Mouse (Mus musculus) embryonic fibroblast, embryonic 13.5 days (primary cell): ENCODE measurements around the gene Flnc.

ENCODE experiments used
- CTCF ChIP-seq: IDR thresholded peaks from 2 replicates; pipeline ENCODE4 v1.5.1; 2011; ENCODE audit warnings: mild to moderate bottlenecking, control low read depth, low read length, moderate library complexity, borderline replicate concordance; ENCODE audit not compliant: insufficient read depth
- POLR2A ChIP-seq: IDR thresholded peaks from 2 replicates; pipeline ENCODE4 v1.6.1; 2011; ENCODE audit warnings: low read depth, mild to moderate bottlenecking, control low read depth, low read length, moderate library complexity

DNA sequence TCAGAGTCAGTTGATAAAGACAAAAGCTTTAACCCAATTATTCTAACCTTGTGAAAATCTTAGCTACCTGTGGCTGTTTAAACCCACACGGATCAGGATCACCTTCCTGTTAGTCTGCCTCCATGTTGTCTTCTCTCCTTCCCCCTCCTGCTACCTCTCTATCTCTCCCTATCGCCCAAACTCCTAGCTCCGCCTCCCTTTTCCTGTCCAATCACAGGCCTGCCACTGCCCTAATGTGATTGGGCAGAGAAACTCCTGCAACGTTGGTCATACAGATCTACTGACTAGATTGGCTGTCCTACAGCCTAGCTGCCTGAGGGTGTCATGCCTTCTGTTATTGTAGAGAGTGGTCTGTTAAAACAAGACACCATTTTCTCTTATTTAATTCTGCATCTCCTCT is 16.8 kb downstream of the Flnc start:
- no peak for TF ChIP-seq CTCF
- no peak for TF ChIP-seq POLR2A
